Mouse (Mus musculus): ENCODE measurements at regions not wholly inside any gene's neighbourhood (a gene's known extent, or its start where the extent isn't known, plus 50 kb on each side); places are given as distances from the start of the nearest gene placed in this dataset.

GRCm38 (mm10) chr2:84048398-84049140 lies 58.2 kb downstream of the Gm13691 start:
- no peak for TF ChIP-seq TBP (IDR thresholded peaks at IDR 0.05; ENCODE audit: low read depth, low read length)
- no peak for TF ChIP-seq CTCF (IDR thresholded peaks at IDR 0.05 in 2 of 3, conservative IDR thresholded peaks at IDR 0.05 in 1 of 3; ENCODE audit: control insufficient read depth in 1 of 3, insufficient read depth in 1 of 3, low read depth in 2 of 3, low read length in 3 of 3, poor library complexity in 1 of 3, severe bottlenecking in 1 of 3)
- TF ChIP-seq RAD21 (IDR thresholded peaks at IDR 0.05; ENCODE audit: low read depth, low read length): no peak
- TF ChIP-seq TCF12 (IDR thresholded peaks at IDR 0.05; ENCODE audit: low read depth, low read length): no peak

Measured in MEL (cell line).